Mouse (Mus musculus): ENCODE measurements around the gene Fsd1.

DNA sequence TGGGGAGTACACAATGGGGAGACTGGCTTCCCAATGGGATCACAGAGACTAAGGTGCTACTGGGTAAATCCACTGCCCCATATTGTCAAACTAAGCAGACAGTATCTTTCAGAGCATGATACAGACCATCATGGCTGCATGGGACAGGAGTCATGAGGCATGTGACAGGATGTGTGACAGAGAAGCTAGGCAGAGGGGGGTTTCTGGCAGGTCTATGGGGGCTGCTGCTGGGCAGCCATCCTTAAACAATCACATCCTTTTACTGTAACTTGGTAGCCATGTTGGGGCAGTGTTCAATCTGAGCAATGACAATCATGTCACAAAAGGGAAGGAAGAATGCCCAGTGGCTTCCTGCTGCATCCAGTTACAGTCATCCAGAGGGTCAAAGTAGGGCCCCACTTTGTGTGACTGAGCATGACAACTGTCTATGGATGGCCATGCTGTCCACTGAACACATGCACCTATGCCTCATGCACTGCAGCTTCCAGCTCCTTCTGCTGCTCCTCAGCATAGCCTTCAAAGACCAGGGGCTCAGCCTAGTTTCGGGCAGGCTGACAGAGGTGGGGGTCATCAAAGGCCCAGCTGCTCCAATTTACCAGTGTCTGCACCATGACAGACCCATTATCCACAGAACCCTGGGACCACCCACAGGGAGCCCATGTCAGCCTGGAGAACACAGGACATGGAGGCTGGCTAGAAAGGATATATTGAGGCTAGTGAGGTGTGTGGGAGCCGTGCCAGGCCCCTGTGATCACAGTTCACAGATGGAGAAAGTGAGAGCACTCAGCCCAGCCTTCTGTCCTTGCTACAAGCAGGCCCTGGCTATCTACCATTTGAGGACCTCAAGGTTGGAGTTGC, 36.1 kb downstream of the Fsd1 start:
- no peak for TF ChIP-seq CTCF (conservative IDR thresholded peaks at IDR 0.05; ENCODE audit: insufficient read depth, insufficient read length, low read depth, low read length)
- TF ChIP-seq POLR2A (IDR thresholded peaks at IDR 0.05; ENCODE audit: low read depth, low read length): no peak
